Mouse (Mus musculus) kidney, postnatal 4 days (tissue): ENCODE data around the gene Esrrg.

Source experiments
- DNase-seq, 2 experiments: peaks; one replicate each; pipeline ENCODE4 v3.0.0; 2021; ENCODE audit warnings: mixed read lengths in 2 of 2

The Esrrg gene

DNA sequence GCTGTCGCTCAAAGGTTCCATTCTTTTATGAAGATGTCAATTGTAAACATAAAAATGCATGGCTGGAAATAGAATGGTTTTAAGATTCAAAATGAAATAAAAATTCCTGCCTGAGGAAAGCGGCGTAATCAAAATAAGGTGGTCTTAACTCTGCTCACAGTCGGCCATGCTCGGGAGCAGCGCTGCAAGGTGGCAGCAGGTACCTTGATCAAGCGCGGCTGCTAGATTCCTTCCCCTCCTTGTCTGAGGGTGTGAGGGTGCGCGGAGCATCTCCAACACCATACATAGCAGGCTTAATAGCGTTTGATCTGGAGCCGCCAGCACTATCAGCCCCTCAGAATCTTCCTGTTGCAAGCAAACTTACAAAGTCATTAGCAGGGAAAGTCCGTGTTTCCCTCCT, 399.9 kb downstream of the Esrrg start:
- no peak for DNase-seq

- DNase-seq: no peak
These were observed 401.3 kb downstream of the Esrrg start for GRCm38 (mm10) chr1:188009868-188010267.

DNA sequence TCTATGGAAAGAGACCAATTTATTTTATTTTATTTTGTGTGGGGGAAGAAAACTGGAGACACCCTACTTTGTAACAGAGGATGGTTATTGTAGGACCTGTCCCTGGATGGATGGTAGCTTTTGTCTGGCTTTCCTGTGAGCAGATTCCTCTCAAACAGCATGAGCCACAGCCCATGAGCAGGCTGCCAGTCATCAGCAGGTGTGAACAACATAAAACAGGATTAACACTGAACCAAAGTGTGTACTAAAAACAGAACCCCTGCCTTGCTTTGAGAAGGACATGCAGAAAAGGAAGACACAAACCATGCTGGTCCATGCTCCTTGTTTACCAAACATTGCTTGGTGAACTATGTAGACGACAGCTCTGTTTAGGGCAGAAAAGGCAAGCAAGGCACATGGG, 402.3 kb downstream of the Esrrg start:
- no peak for DNase-seq

DNA sequence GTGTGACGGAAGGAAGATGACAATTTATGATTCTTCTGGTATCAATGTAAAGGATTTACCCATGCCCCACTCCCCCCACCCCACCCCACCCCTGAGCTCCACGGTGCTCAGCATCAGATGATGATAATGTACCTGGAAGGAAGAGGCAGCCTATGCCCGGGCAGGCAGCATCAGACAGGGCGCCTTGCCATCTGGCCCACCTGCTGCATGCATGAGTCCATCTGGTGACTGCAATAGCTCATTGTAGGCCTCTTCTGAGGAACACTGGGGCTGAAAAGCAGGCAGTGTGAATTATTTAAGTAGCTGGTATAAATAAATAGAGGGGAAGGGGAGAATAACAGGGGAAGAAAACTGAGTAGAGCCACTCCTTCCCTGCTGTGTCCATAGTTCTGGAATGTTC, 405.8 kb downstream of the Esrrg start:
- no peak for DNase-seq

DNA sequence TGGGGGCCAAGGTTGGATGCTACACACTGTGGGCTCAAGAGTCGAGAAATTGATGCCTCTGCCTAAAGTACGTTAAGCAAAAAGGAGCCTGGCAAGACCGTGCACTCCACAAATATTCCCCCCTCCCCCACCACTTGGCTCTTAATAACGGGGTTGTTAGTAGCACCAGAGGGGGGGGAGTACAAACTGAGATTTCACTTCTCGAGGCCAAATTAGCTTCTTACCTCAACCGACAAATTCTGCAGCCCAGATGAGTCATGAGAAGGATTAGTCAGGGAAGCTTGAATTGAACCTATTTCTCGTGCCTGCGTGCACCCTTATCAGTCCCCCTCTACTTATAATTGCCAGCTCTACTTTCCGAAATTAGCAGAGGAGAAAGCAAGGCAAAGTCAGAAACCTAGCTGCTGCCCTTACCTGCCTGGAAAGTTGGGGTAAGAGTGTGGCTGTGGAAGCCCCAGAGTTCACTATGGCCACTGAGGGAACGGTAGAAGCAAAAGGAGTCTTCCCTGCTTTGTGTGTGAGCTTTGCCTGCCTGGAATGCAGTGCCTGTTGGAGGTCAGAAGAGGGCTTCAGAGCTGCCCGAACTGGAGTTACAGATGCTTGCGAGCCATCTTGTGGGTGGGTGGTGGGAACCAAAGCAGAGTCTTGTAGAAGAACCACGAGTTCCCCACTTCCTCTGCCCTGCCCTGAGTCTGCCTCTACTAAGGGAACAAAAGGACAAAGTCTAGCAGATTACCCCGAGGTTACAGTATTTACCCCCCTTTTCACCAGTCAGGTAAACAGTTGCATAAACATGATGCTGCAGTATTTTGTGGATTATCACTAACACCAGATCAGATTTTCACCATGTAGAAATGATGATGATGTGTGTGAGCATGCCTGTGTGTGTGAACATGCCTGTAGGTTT, 409.6 kb downstream of the Esrrg start:
- no peak for DNase-seq

DNA sequence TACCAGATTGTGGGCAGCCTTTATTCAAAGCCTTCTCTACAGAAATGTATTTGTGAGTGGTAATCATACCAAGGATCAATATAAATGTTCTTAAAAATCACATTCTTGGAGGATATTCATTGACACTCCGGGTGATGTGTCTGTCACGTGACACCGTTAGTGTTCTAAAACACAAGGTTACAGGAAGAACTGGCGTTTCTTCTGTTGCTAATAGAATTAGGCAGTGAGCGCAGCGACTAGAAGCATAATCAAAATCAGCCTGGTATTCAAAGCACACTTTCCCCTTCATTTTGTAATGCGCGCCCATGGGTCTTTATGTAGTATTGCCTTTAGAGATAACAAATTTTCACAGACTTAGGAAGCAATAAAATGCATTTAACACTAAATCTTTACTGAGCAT, 420.6 kb downstream of the Esrrg start:
- DNase-seq: no peak

DNA sequence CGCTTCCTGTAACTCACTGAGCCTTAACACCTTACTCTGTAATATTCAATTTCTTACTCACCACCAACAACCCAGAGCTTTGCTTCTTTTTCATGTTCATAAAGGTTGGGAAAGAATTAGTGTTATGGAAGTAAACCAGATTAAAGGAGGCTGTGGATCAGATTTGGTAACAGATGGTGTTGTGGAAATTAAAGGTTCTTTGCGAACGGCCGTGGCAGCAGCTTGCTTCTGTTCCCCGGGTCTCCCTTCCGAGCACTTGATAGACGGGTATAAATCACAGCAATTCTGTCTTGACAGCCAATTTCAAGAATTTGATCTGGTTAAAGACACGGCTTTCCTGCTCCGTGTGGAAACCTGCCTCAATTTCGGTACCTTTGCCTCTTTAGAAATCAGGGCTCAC, 421.5 kb downstream of the Esrrg start:
- no peak for DNase-seq

GRCm38 (mm10) chr1:188031276-188031675, 422.7 kb downstream of the Esrrg start:
- no peak for DNase-seq

GRCm38 (mm10) chr1:188035957-188036356, 427.4 kb downstream of the Esrrg start:
- DNase-seq: no peak

DNA sequence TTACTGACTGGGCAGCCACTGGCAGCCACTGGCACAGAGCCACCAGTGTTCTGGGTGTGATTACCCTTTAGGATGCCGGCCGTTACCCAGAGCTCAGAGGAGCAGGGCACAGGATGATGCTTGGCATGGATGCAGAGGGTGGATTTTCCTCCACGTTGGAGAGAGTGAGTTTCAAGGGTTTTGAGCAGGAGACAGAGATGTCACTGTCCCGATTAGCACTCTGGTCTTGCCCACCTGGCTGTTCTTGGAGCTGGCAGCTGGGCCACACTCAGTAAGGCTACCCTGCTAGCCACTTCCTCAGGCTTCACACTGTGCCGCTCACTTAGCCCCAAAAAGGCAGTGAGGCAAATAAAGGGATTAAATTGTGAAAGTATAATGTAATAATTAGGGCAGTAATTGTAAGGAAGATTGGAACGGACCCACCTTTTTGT, 438.1 kb downstream of the Esrrg start:
- DNase-seq: no peak

- DNase-seq: no peak
These were observed 438.6 kb downstream of the Esrrg start for GRCm38 (mm10) chr1:188047148-188047547.

DNA sequence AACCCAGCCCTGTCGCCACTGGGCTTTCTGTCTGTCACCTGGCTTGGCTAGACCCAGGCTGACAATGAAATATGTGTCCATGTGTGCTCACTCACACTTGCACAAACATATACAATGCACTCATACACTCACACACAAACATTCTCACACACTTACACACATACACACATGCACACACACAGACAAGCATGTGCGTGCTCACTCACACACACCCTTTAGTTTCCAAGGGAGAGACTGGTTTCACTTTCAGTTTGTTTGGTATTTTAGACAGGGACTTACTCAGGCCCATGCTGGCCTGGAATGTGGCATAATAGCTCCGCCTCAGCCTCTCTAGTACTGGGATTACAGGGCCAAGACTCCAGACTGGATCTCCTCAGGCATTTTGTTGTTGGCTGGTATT, 447.3 kb downstream of the Esrrg start:
- DNase-seq: peak in 1 of 2 experiments; percentile 9

DNA sequence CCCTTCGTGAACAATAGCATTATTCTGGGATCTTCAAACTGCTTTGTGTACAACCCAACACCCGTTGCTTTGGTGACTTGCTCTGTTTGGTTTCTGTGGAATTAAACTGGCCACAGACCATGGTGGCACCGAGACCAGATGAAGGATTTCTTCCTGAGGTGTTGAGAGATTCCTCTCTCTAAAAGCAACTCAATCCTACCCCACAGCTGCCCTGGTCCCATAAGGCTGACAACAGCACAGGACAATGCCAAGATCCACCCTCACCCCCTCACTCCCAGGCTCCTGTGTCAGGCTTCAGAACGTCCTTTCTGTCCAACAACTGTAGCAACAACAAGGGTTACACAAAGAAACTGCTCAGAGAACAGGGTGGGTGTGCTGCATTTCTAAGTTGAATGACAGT, 449.3 kb downstream of the Esrrg start:
- no peak for DNase-seq

DNA sequence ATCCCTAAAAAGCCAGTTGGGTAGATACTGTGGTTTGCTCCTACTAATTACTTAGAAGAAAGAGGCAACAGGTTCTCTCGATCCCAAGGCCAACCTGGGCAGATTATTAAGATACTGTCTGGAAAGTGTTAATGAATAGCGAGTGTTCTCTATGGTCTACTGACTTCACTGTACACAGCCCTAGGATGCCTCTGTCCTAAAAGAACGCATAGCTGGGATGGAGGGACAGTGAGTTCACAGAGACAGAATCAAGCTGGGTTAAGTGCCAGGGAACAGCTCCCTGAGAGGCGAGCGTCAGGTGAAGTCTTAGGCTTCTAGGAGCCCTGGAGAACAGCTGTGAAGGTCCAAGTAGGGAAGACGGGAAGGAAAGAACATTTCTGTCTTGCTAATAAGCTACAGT, 450.4 kb downstream of the Esrrg start:
- DNase-seq: peak in 1 of 2 experiments; percentile 30

- DNase-seq: peak in 1 of 2 experiments; percentile 20
These were observed 451.9 kb downstream of the Esrrg start for GRCm38 (mm10) chr1:188060493-188060892.

GRCm38 (mm10) chr1:188068833-188069232, 460.2 kb downstream of the Esrrg start:
- no peak for DNase-seq

GRCm38 (mm10) chr1:188069849-188070248, 461.3 kb downstream of the Esrrg start:
- DNase-seq: no peak

DNA sequence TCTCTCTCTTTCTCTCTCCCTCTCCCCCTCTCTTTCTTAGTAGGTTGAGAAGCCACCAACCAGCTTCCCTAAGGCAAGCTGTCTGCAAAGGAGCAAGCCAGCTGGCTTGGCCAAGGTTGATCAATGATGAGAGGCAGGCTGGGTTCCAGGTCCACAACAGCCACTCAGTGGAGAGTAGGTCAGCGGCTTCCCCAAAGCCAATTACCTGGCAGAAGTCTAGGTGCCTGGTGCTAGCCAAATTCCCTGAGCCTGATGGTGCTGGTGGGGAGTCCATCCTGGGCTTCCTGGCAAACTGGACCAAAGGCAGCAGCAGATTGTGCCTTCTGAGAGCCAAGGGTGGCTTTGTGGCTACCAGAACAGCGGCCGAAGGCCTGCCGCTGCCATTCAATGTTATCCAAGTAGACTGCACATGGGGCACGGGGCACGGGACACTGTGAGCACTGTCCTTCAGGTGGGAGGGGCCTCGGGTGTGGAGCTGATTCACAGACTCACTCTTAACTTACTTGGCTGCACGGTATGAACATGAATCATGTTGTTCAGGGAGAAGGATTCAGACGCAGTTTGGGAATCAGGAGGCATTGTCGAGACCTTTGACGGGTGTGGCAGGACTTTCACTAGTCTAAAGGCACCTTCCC, 469.1 kb downstream of the Esrrg start:
- no peak for DNase-seq

- no peak for DNase-seq
These were observed 471.8 kb downstream of the Esrrg start for GRCm38 (mm10) chr1:188080261-188080875.

GRCm38 (mm10) chr1:188082665-188083640, 474.4 kb downstream of the Esrrg start:
- DNase-seq: no peak

DNA sequence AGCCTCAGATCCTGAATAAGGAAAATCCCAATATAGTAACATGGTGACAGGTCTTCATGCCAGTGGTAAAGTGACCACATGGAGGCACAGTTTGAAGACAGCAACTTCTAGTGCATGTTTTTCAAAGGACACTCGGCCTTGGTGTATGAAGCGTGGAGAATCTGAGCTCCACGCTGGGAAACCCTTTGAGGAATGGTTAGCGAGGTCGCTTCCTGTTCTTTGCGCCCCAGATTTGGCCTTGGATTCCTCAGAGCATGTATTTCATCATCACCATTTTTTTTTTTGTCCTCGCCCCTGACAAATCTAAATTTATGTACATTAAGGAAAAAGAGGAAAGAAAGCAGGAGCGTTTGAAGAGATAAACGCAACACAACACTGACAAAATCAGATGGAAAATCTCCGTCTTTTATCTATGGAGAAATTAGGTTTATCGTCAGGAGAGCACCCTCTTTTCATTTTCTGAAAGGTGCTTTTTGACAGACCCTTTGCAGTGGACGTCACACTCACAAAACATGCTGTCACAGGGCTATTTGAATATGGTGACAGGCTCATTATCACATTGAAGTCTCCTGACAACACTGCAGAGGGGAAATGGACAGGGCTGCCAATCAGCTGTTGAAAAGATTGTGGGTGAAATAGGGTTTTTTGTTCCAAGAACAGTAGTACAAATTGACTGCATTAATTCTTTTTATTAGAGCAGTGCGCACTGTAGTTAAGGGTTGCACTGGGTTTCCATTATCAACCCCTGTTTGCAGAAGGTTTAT, 476.7 kb downstream of the Esrrg start:
- no peak for DNase-seq

GRCm38 (mm10) chr1:188093724-188094123, 485.1 kb downstream of the Esrrg start:
- no peak for DNase-seq
